16 mouse cellular contexts compared by ENCODE assay signal in genomic region chr5:17499873-17500329, GRCm38 (mm10). TPM values are rescaled to one million over a fixed set of nuclear protein-coding genes. Genes with fewer than 3 reads are reported as not detected.
A peak's percentile ranks its signal among the peaks of the same experiment; 100 is the strongest.
DNase-seq lines count a peak whose midpoint lies in the region; ATAC-seq lines count a peak whose summit lies in the region.
"Had no signal": no experiment of that assay in that cellular context is flagged by ENCODE, and none has a peak within 500 bp of the region (broad histone marks: within the 10 kb centered on the region; RNA-seq: fewer than 3 reads in every experiment).

No protein-coding gene starts in this region.

- no peaks in the 10 kb centered on the region for H3K27me3 ChIP-seq in midbrain, embryonic 12.5 days
- no peaks in the 10 kb centered on the region for H3K27me3 ChIP-seq in midbrain, embryonic 10.5 days (ENCODE audit: low read depth, poor library complexity, severe bottlenecking)
- no peaks in the 10 kb centered on the region for H3K27me3 ChIP-seq in forebrain, embryonic 14.5 days (replicated peaks; ENCODE audit: control insufficient read depth, insufficient read depth, low read length)
- H3K27me3 ChIP-seq in hindbrain, embryonic 15.5 days = no peaks in the 10 kb centered on the region
- H3K27me3 ChIP-seq: CH12.LX; heart, embryonic 13.5 days; kidney, embryonic 15.5 days; lung, embryonic 15.5 days had no signal

- DNase-seq in midbrain, embryonic 10.5 days (ENCODE audit: low spot score) = no peak
- peak; percentile 87 for DNase-seq in forebrain, embryonic 14.5 days (ENCODE audit: low spot score)
- DNase-seq in retina, postnatal 1 day = peak; percentile 14
- DNase-seq in liver = no peak
- no peak for DNase-seq in kidney, adult 18-20 months
- DNase-seq: gastrocnemius, postnatal 25 days; right cerebral cortex, postnatal 14 days had no signal

- no peak overlapping the region for H3K9ac ChIP-seq in midbrain, embryonic 12.5 days (replicated peaks)
- H3K9ac ChIP-seq in forebrain, embryonic 14.5 days (ENCODE audit: low read length) = no peak overlapping the region
- H3K9ac ChIP-seq in hindbrain, embryonic 15.5 days = no peak overlapping the region
- H3K9ac ChIP-seq: heart, embryonic 13.5 days; kidney, embryonic 15.5 days; lung, embryonic 15.5 days had no signal

- no peak overlapping the region for H3K4me3 ChIP-seq in midbrain, embryonic 12.5 days
- no peak overlapping the region for H3K4me3 ChIP-seq in midbrain, embryonic 10.5 days
- no peak overlapping the region for H3K4me3 ChIP-seq in forebrain, embryonic 14.5 days (ENCODE audit: low read depth, low read length)
- no peak overlapping the region for H3K4me3 ChIP-seq in hindbrain, embryonic 15.5 days
- H3K4me3 ChIP-seq: heart, embryonic 13.5 days; kidney, embryonic 15.5 days; layer of hippocampus, adult 2 months; lung, embryonic 15.5 days had no signal

- H3K36me3 ChIP-seq in midbrain, embryonic 12.5 days = no peaks in the 10 kb centered on the region
- no peaks in the 10 kb centered on the region for H3K36me3 ChIP-seq in midbrain, embryonic 10.5 days
- no peaks in the 10 kb centered on the region for H3K36me3 ChIP-seq in forebrain, embryonic 14.5 days (ENCODE audit: control insufficient read depth, insufficient read depth, low read length)
- no peaks in the 10 kb centered on the region for H3K36me3 ChIP-seq in hindbrain, embryonic 15.5 days
- H3K36me3 ChIP-seq: heart, embryonic 13.5 days; kidney, embryonic 15.5 days; lung, embryonic 15.5 days had no signal

- 0 out of 2 replicates have a peak overlapping the region, but pooled peaks have one; percentile 3 for H3K27ac ChIP-seq in midbrain, embryonic 12.5 days (replicated peaks)
- no peak overlapping the region for H3K27ac ChIP-seq in midbrain, embryonic 10.5 days (replicated peaks)
- H3K27ac ChIP-seq in forebrain, embryonic 14.5 days (ENCODE audit: low read depth, low read length) = no peak overlapping the region
- H3K27ac ChIP-seq in hindbrain, embryonic 15.5 days (replicated peaks) = no peak overlapping the region
- H3K27ac ChIP-seq: heart, embryonic 13.5 days; kidney, embryonic 15.5 days; layer of hippocampus, adult 2 months; lung, embryonic 15.5 days had no signal

- H3K4me2 ChIP-seq in midbrain, embryonic 12.5 days (replicated peaks) = no peak overlapping the region
- H3K4me2 ChIP-seq in forebrain, embryonic 14.5 days (ENCODE audit: low read length) = no peak overlapping the region
- no peak overlapping the region for H3K4me2 ChIP-seq in hindbrain, embryonic 15.5 days
- H3K4me2 ChIP-seq: heart, embryonic 13.5 days; kidney, embryonic 15.5 days; liver, embryonic 11.5 days; lung, embryonic 15.5 days had no signal

- peak; percentile 47; the same call in 1 of the 2 replicates for ATAC-seq in midbrain, embryonic 12.5 days (ENCODE audit: low FRiP score, low read depth)
- ATAC-seq in forebrain, embryonic 14.5 days = peak; percentile 81
- ATAC-seq in hindbrain, embryonic 15.5 days (ENCODE audit: low FRiP score, low read depth) = peak; percentile 73

- H3K9me3 ChIP-seq in midbrain, embryonic 12.5 days = no peaks in the 10 kb centered on the region
- H3K9me3 ChIP-seq in midbrain, embryonic 10.5 days (replicated peaks) = no peaks in the 10 kb centered on the region
- no peaks in the 10 kb centered on the region for H3K9me3 ChIP-seq in forebrain, embryonic 14.5 days (replicated peaks; ENCODE audit: control insufficient read depth, low read length)
- no peaks in the 10 kb centered on the region for H3K9me3 ChIP-seq in hindbrain, embryonic 15.5 days
- H3K9me3 ChIP-seq: heart, embryonic 13.5 days; kidney, embryonic 15.5 days; lung, embryonic 15.5 days had no signal

- whole genome bisulfite sequencing in midbrain, embryonic 12.5 days = 71% methylated on average over 1 of the region's 1 CpGs
- 89% methylated on average over 1 of the region's 1 CpGs for WGBS in midbrain, embryonic 10.5 days
- 51% methylated on average over 1 of the region's 1 CpGs for WGBS in forebrain, embryonic 14.5 days
- 20% methylated on average over 1 of the region's 1 CpGs for WGBS in hindbrain, embryonic 15.5 days

- peaks cover 5% of the 10 kb centered on the region; the same call in 1 of the 2 replicates for H3K4me1 ChIP-seq in midbrain, embryonic 12.5 days
- no peaks in the 10 kb centered on the region for H3K4me1 ChIP-seq in midbrain, embryonic 10.5 days
- H3K4me1 ChIP-seq in forebrain, embryonic 14.5 days (ENCODE audit: control insufficient read depth, insufficient read depth, low read length) = 0 out of 2 replicates have a peak, but pooled peaks cover 2% of the 10 kb centered on the region
- no peaks in the 10 kb centered on the region for H3K4me1 ChIP-seq in hindbrain, embryonic 15.5 days (replicated peaks)
- H3K4me1 ChIP-seq: heart, embryonic 13.5 days; kidney, embryonic 15.5 days; lung, embryonic 15.5 days had no signal

RNA-seq across cellular contexts. Expression of gene Speer4f1, which starts 24.0 kb away (rescaled TPM):
- not detected in 2 replicates for polyA plus RNA-seq in midbrain, embryonic 12.5 days (2016; fragmentation: Nextera tagmentation; extraction: Ambion mirVana)
- polyA plus RNA-seq in midbrain, embryonic 10.5 days (2016; fragmentation: Nextera tagmentation; extraction: Ambion mirVana) = 0.14 TPM in 1 of 2 replicates, not detected in the other
- not detected in 2 replicates for polyA plus RNA-seq in forebrain, embryonic 14.5 days (2014; fragmentation: Nextera tagmentation; extraction: Ambion mirVana)
- polyA plus RNA-seq in hindbrain, embryonic 15.5 days (2015; fragmentation: Nextera tagmentation; extraction: Ambion mirVana) = not detected in 2 replicates
- polyA plus RNA-seq: embryonic facial prominence, embryonic 11.5 days; heart, embryonic 13.5 days; kidney, embryonic 15.5 days; liver, embryonic 11.5 days; lung, embryonic 15.5 days had no signal

Comparison
In these comparisons a context has a peak if more than half of its experiments do, and no peak if none do; other contexts are left out.
1. DNase-seq: peak in forebrain, embryonic 14.5 days (single experiment) and retina, postnatal 1 day (single experiment); none in midbrain, embryonic 10.5 days (single experiment), liver (single experiment) and kidney, adult 18-20 months (single experiment).
2. Peak in every context shown above with its lines, with median percentiles within 50 percentile points of each other: ATAC-seq.